Mouse (Mus musculus) myocyte (in vitro differentiated cells): ENCODE measurements around the gene Unc93a2.
"Not testable (repeated sequence)": the region's sequence is repeated elsewhere in the genome, so short reads cannot be mapped to it uniquely, and the experiment has no call there.

ENCODE experiments used
- POLR2A ChIP-seq: IDR thresholded peaks from one replicate; pipeline ENCODE4 v1.6.1; 2011; ENCODE audit warnings: low read depth, mild to moderate bottlenecking, control low read depth, moderate library complexity; ENCODE audit not compliant: insufficient read length
- POLR2AphosphoS2 ChIP-seq: IDR thresholded peaks from one replicate; pipeline ENCODE4 v1.6.1; 2011; ENCODE audit warnings: low read depth, control low read depth; ENCODE audit not compliant: insufficient read length

GRCm38 (mm10) chr17:7388341-7388957 lies 3.2 kb upstream of the Unc93a2 start:
- TF ChIP-seq POLR2A, POLR2AphosphoS2: not testable (repeated sequence)
